Mouse (Mus musculus) CD4-positive, CD25-positive, alpha-beta regulatory T cell, adult 4 months (primary cell): ENCODE results near the gene Pak1ip1. TPM values are rescaled to one million over a fixed set of nuclear protein-coding genes. Genes with fewer than 3 reads are reported as not detected.
"Not testable (repeated sequence)": the region's sequence is repeated elsewhere in the genome, so short reads cannot be mapped to it uniquely, and the experiment has no call there.

Experiments
- ATAC-seq: one replicate; pipeline ENCODE4 v1.8.0; 2017
- polyA plus RNA-seq, 2 experiments: library from polyadenylated mRNA; unstranded; fragments of 100-300 nt; shearing (Covaris generic); gene quantifications; one replicate each; pipeline ENCODE4 v1.2.1; 2017

Gene Pak1ip1
- 100 to 1,000 TPM in 1 of 2 experiments, 10 to 100 TPM in 1; 87.1 to 102 TPM for polyA plus RNA-seq

DNA sequence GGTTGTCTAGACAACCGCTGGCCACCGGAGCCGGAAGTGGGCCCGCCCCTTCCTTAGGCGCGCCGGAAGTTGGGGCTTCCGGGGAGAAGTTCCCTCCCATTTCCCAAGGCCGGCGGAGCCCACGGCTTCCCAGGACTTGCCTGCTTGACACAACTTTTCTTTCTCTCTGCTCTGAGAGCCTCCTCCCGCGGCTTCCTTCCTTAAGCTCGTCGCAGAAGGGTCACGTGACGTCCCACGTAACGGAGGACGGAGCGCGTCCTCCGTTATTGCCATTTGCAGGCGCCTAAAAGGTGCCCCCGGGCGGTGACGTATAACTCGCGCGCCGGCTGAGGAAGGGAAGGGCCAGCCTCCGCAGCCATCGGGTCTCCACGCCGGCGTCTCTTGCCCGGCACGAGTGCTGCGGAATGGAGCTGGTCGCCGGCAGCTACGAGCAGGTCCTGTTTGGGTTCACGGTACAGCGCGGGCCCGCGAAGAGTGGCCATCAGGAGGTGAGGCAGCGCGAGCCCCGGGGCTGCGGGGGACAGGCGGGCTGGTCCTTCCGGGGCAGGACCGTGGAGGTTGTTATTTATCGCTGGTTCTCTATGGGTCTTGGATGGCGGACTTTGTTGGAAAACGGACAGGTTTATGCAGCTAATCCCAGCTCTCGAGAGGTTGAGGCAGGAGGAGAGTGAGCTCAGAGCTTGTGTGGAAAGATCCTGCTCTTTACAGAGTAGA, at the start of gene Pak1ip1:
Pak1ip1 (plus strand) TSS at position 98 of the 714 bp plus-strand sequence.
- peak; percentile 94 for ATAC-seq

DNA sequence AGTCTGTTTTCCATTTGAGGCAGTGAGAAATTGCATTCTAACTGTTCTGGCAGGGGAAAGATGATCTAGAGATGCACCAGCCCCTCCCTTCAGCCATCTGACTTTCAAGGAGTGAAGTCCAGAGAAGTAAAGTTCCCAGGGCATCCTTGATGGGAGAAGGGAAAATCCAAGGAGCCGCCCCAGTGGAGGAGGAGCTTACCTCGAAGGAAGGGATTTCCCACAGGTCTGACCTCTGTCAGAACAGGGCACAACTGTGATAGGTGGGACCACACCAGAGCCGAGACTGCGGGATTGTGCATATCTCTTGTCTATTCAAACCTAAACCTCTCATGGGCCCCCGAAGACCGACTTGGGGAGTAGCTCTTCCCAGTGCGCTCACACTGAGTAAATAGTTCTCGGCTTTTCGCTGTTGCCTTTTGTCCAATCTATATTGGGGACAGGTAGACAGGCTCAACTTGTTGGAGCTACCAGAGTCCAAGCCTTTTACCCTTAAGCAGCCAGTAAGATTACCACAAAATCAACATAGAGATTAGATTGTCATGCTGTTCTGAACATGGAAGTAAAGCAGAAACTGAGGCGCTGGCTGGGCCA, 49.3 kb upstream of the Pak1ip1 start:
- no peak for ATAC-seq

DNA sequence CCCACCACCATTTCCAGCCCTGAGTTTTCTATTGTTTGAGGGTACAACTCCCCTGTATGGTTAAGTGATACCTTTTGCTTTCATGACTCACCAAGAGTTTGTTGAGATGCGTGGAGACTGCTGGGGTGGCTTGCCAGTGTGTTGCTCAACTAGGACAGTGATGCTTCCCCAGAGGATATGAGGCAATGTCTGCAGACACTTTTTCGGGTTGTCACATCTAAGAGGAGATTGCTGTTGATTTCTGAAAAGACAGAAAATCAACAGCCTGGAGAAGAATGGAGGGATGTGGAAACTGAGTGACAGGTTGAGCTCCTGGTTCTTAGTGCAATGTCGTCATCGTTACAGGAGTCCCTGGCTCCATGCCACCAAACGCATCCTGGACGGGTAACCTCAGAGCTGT, 47.6 kb upstream of the Pak1ip1 start:
- no peak for ATAC-seq

DNA sequence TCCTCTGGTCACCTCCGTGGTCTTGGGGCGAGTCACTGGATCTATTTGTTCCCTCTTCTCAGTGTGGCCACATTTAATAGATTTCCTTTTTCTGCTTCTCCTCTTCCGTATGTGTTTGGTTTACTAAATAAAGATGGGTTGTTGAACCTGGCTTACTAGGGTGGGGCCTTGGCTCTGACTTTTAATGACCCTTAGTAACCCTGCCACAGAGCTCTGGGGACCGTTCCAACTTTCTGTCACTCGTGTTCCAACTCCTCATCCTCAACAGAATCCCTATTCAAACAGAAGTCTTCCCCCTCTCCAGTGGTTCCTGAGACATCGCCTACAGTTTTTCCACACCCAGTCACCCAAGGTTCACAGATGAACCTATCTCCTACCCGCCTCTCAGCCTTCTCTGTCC, 45.0 kb upstream of the Pak1ip1 start:
- no peak for ATAC-seq

DNA sequence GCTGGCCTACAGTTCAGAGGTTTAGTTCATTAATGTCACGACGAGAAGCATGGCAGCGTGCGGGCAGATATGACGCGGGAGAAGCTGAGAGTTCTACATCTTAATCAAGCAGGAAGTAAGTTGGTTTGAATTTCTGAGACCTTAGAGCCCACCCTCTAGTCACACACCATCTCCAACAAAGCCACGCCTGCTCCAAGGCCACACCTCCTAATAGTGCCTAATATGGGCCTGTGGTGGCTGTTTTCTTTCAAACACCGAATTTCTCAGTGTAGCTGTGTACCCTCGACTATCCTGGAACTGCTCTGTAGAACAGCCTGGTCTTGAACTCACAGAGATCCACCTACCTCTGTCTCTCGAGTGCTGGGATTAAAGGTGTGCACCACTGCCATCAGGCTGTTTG, 33.2 kb upstream of the Pak1ip1 start:
- ATAC-seq: no peak

GRCm38 (mm10) chr13:40968564-40968963, 32.3 kb upstream of the Pak1ip1 start:
- ATAC-seq: no peak

- ATAC-seq: no peak
These were observed 30.9 kb upstream of the Pak1ip1 start for GRCm38 (mm10) chr13:40969761-40970390.

- no peak for ATAC-seq
These were observed 29.6 kb upstream of the Pak1ip1 start for GRCm38 (mm10) chr13:40971261-40971660.

DNA sequence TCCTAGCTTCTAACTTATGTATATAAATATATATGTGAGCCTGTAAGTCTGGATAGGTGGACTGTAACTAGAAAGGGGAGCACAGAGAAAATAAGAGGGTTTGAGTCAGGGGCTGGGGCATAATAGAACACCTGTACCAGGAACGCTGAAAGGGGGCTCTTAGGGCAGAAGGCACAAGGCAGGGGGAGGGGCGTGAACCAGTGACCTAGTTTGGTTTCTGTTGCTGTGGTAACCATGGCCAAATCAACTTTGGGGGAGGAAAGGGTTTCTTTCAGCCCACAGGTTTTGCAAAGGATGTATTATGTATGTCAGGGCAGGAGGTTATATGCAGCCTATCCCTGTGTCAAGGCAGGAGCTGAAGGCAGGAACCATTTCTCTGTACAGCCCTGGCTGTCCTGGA, 29.0 kb upstream of the Pak1ip1 start:
- ATAC-seq: no peak

DNA sequence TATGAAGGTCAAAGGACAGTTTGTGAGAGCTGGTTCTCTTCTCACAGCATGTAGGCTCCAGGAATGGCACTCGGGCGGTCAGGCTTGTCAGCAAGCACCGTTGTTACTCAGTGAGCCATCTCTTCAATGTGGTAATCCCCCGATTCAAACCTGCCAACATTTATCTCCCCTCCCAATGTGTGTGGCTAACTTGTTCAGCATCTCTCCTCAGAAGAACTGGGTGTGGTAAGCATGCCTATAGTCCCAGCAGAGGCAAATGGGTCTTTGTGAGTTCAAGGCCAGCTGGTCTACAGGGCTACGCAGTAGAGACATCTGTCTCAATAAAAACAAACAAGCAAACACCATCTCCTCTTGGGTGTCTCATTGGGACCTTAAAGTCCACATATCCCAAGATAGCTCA, 27.8 kb upstream of the Pak1ip1 start:
- ATAC-seq: no peak

DNA sequence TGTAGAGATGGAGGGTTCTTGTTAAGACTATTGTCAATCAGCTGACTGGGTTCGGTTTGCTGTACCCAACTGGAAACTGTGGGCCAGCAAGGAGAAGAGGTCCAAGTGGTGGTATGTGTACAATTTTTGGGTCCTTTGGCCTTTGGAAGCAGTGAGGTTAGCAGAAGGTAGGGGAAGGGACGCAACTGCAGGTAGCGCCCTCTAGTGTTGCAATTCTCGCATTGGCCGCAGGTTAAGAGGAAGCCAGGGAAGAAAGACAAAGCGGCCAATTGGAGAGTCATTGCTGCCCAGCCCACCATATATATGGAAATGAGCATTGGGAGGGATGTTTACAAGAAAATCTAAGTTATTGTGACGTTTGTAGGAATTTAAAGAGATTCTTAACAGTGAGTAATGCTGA, 23.2 kb upstream of the Pak1ip1 start:
- ATAC-seq: no peak

DNA sequence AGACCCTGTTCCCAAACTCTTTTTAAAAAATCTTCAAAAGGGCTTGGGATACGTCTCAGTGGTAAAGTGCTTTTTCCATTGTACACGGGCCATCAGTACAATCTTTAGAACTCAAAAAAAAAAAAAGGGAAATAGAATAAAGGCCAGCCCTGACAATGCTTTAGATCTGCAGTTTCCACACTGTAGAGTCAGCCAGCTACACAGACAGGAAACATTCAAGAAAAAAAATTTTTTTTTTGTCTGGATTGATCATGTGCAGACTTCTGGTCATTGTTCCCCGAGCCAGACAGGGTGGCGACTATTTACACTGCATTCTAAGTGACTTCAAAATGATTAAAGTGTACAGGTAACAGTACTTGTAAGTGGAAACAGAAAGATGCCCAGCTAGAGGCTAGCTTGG, 22.2 kb upstream of the Pak1ip1 start:
- no peak for ATAC-seq

- no peak for ATAC-seq
These were observed 21.5 kb upstream of the Pak1ip1 start for GRCm38 (mm10) chr13:40979321-40979720.

DNA sequence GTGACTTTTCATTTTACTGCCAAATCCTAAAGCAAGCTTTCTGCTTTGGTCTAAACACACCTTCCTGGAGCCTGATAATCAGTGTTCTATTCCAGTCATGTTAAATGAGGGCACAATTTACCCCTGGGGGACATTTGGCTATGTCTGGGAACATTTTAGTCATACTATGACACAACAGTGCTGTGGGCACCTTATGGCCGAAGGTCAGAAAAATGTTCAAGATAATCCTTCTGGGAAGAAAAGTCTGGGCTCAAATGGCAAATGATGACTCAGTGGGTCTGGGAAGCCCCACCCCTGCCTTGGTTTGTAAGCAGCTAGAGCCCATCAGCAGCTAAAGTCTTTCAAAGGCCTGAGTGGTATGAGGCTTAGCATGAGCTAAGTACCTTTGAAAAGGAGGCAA, 18.1 kb upstream of the Pak1ip1 start:
- ATAC-seq: no peak

- no peak for ATAC-seq
These were observed 14.7 kb upstream of the Pak1ip1 start for GRCm38 (mm10) chr13:40986081-40986480.

GRCm38 (mm10) chr13:40987608-40988303, 13.1 kb upstream of the Pak1ip1 start:
- not testable (repeated sequence) for ATAC-seq

DNA sequence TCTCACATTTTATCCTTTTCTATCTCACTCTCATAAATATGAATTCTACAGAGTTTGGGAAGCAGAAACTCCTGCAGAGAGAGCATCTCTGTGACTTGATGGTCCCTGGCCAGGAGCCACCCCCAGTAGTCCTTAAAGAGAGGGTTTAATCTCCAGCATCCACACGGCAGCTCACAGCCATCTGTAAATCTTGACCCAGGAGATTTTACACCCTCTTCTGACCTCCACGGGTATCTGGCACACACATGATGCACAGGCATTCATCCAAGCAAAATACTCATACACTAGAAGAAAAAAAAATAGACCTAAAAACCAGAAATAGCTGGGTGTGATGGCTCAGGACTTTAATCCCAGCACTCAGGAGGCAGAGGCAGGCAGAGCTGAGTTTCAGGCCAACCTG, 12.4 kb upstream of the Pak1ip1 start:
- ATAC-seq: no peak

DNA sequence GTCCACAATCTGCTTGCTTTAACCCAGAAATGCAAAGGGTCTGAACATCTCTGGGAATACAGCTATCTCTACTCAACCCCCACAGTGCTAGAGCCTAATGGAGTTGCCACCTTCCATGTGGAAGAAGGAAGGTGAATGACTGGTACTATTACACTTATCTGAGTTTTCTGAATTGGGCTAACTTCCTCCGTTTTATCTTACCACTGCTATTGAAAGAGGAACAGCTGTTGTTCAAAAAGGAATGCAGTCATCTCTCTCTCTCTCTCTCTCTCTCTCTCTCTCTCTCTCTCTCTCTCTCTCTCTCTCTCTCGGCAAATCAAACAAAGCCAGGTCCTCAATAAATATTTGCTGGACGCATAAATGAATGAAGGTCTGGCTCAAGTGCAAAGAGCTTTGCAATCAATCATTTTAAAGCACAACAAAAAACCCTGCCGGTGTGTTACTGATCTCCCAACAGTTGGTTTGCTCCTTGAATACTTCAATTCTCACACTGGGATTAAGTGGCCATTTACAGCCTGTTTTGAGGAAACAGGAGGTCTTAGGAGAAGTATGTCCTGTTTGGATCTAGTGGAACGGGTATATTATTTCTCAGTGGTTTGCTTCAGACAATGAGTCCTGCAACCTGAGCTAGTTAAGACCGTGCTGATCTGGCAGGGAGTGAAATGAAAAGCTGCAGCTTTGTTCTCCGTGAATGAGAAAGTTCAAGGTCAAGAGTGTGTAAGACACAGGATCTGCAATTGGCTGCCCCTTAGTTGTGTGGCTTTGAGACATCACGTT, 6.1 kb upstream of the Pak1ip1 start:
- no peak for ATAC-seq

DNA sequence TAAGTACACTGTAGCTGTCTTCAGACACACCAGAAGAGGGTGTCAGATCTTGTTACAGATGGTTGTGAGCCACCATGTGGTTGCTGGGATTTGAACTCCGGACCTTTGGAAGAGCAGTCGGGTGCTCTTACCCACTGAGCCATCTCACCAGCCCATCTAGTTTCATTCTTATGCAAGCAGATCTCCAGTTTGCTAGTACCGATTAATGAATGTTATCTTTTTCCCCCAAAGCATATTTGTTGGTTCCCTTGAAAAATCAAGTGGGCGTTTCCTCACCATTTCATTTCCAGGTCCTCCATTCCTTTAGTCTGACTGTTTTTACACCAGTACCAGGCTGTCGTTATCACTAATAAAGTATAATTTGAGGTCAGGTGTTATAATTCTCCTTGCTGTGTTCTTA, 2.3 kb upstream of the Pak1ip1 start:
- ATAC-seq: not testable (repeated sequence)

DNA sequence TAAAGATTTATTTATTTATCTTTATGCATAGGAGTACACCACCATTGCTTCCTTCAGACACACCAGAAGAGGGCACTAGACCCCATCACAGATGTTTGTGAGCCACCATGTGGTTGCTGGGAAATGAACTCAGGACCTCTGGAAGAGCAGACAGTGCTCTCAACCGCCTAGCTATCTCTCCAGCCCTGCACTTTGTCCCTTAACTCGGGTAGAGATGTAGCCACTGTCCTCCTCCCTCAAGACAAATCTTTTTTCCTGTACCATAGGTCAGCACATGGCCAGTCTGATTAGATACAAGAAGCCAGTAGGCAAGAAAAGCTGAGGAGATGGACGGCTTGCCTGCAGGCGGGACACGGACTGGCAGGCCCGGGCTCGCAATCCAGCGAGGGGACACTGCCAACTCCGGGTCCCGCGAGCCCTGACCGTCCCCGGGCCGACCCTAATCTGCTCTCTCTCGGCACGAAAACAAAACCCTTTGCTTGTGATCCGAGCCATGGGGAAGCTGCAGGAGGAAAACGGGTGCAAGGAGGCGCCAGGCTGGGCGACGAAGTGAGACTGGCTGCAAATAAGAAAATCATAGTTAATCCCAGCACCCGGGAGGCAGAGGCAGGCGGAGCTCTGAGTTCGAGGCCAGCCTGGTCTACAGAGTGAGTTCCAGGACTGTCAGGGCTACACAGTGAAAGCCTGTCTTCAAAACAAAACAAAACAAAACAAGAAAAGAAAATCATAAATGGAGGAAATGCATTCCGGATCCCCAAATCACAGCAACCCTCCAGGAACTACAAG, 490 bp upstream of the Pak1ip1 start:
- no peak for ATAC-seq

DNA sequence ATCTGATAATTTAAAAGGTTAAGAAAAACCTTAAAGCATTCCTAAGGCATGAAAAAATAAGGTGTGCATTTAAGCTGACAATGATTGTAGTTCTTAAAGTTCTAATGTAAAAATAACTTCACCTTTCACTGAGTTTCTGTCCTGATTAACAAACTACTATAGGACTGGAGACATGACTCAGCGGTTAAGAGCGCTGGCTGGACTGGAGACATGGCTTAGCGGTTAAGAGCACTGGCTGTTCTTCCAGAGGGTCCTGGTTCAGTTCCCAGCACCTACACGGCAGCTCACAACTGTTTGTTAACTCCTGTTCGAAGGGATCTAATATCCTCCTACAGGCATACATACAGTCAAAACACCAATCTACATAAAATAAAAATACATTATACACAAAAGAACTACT, 1.2 kb downstream of the Pak1ip1 start:
- ATAC-seq: no peak

- ATAC-seq: no peak
These were observed 5.4 kb downstream of the Pak1ip1 start for GRCm38 (mm10) chr13:41006244-41006643.
